Mouse (Mus musculus) CD4-positive, CD25-positive, alpha-beta regulatory T cell, adult 2 months (primary cell): ENCODE data around the gene Cabp1.
"Not testable (repeated sequence)": the region's sequence is repeated elsewhere in the genome, so short reads cannot be mapped to it uniquely, and the experiment has no call there.

Source experiments
- DNase-seq: peaks from one replicate; pipeline ENCODE4 v3.0.0-alpha.2; 2012; ENCODE audit warnings: low read depth, low spot score

The Cabp1 gene

GRCm38 (mm10) chr5:115177866-115178265 lies 16.3 kb downstream of the Cabp1 start:
- DNase-seq: no peak

- peak; percentile 60 for DNase-seq
These were observed 19.6 kb downstream of the Cabp1 start for GRCm38 (mm10) chr5:115174554-115174953.

- DNase-seq: no peak
These were observed 24.0 kb downstream of the Cabp1 start for GRCm38 (mm10) chr5:115170150-115170549.

- DNase-seq: no peak
These were observed 25.4 kb downstream of the Cabp1 start for GRCm38 (mm10) chr5:115168641-115169415.

GRCm38 (mm10) chr5:115167396-115167795 lies 26.8 kb downstream of the Cabp1 start:
- DNase-seq: peak; percentile 78

- no peak for DNase-seq
These were observed 27.4 kb downstream of the Cabp1 start for GRCm38 (mm10) chr5:115166815-115167194.

GRCm38 (mm10) chr5:115165895-115166814 lies 28.0 kb downstream of the Cabp1 start:
- DNase-seq: peak; percentile 28

GRCm38 (mm10) chr5:115165351-115165750 lies 28.8 kb downstream of the Cabp1 start:
- peak; percentile 57 for DNase-seq

GRCm38 (mm10) chr5:115164446-115164845 lies 29.7 kb downstream of the Cabp1 start:
- not testable (repeated sequence) for DNase-seq

- DNase-seq: peak; percentile 71
These were observed 30.6 kb downstream of the Cabp1 start for GRCm38 (mm10) chr5:115163563-115163962.

- not testable (repeated sequence) for DNase-seq
These were observed 32.3 kb downstream of the Cabp1 start for GRCm38 (mm10) chr5:115161940-115162279.

- peak; percentile 48 for DNase-seq
These were observed 32.9 kb downstream of the Cabp1 start for GRCm38 (mm10) chr5:115161064-115161939.

GRCm38 (mm10) chr5:115160655-115161054 lies 33.5 kb downstream of the Cabp1 start:
- peak; percentile 49 for DNase-seq

- no peak for DNase-seq
These were observed 35.0 kb downstream of the Cabp1 start for GRCm38 (mm10) chr5:115159165-115159564.

- peak; percentile 99 for DNase-seq
These were observed 35.9 kb downstream of the Cabp1 start, which contains the start of gene Mlec for GRCm38 (mm10) chr5:115158040-115158983. TSS of gene Mlec (minus strand) at chr5:115158179.

GRCm38 (mm10) chr5:115156933-115157589 lies 37.1 kb downstream of the Cabp1 start:
- DNase-seq: peak; percentile 67

GRCm38 (mm10) chr5:115156401-115156800 lies 37.8 kb downstream of the Cabp1 start:
- DNase-seq: peak; percentile 53

GRCm38 (mm10) chr5:115155831-115156230 lies 38.4 kb downstream of the Cabp1 start:
- peak; percentile 32 for DNase-seq

- no peak for DNase-seq
These were observed 39.0 kb downstream of the Cabp1 start for GRCm38 (mm10) chr5:115155156-115155631.
